Mouse (Mus musculus) splenic B cell, adult 2 months (primary cell): ENCODE measurements around the gene A830031A19Rik.
A peak's percentile ranks its signal among the peaks of the same experiment; 100 is the strongest.

ENCODE experiments used
- DNase-seq: peaks from one replicate; pipeline ENCODE4 v3.0.0-alpha.2; 2011; ENCODE audit warnings: low read depth, low spot score
- H3K27me3 ChIP-seq: 2 replicates; pipeline ENCODE4 v1.6.1; 2012; ENCODE audit warnings: mild to moderate bottlenecking, low read length, moderate library complexity, mixed read lengths; ENCODE audit not compliant: control insufficient read depth, poor library complexity, insufficient read depth, severe bottlenecking
- H3K36me3 ChIP-seq: 2 replicates; pipeline ENCODE4 v1.6.1; 2012; ENCODE audit warnings: mild to moderate bottlenecking, low read length, moderate library complexity, mixed read lengths; ENCODE audit not compliant: control insufficient read depth, poor library complexity, insufficient read depth, severe bottlenecking

The A830031A19Rik gene

DNA sequence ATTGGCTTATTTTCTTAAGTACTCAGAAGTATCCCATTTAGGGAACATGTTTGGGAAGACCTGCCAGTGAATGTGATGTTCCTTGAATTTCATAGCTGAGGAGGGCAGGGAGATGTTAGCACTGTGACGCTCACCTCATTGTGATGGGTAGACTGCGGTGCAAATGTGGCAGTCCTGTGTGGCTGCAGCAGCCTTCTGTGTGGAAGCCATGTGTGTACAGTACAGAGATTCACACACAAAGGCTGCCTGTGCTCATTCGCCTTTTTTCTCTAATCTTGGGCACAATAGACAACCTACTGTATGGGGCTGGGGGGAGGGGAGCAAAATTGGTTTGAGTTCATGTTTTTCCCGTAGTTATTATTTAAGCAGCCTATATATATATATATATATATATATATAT is 9.7 kb upstream of the A830031A19Rik start:
- Histone ChIP-seq H3K27me3 (no peaks in the 10 kb centered on the region), H3K36me3 (peaks cover 22% of the 10 kb centered on the region)
- no peak for DNase-seq

- no peak for DNase-seq
- H3K36me3 ChIP-seq: peaks cover 20% of the 10 kb centered on the region
- no peaks in the 10 kb centered on the region for H3K27me3 ChIP-seq
Observed at GRCm38 (mm10) chr11:24084077-24084476, 9.2 kb upstream of the A830031A19Rik start.

- Histone ChIP-seq H3K27me3 (no peaks in the 10 kb centered on the region; the same call in 1 of the 2 replicates), H3K36me3 (peaks cover 20% of the 10 kb centered on the region)
- no peak for DNase-seq
Observed at GRCm38 (mm10) chr11:24083423-24083822, 8.6 kb upstream of the A830031A19Rik start.

DNA sequence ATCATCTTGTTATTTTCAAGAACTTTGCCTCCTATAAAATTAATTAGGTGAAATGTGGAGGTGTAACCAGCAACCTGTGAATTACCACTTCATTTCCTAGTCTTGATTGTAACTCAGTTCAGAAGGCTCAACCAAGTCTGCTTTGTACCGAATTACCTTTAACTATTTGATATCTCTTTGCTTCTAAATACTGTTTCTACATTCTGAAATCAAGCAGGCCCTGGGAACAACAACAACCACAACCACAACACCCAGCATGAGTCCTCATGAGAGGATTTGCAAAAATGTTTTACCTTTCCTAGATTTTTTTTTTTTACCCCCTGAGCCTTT is 8.2 kb upstream of the A830031A19Rik start:
- Histone ChIP-seq H3K27me3 (no peaks in the 10 kb centered on the region; the same call in 1 of the 2 replicates), H3K36me3 (peaks cover 20% of the 10 kb centered on the region)
- no peak for DNase-seq

- Histone ChIP-seq H3K36me3 (peaks cover 16% of the 10 kb centered on the region), H3K27me3 (no peaks in the 10 kb centered on the region; the same call in 1 of the 2 replicates)
- DNase-seq: no peak
Observed at GRCm38 (mm10) chr11:24082385-24083075, 7.7 kb upstream of the A830031A19Rik start.

DNA sequence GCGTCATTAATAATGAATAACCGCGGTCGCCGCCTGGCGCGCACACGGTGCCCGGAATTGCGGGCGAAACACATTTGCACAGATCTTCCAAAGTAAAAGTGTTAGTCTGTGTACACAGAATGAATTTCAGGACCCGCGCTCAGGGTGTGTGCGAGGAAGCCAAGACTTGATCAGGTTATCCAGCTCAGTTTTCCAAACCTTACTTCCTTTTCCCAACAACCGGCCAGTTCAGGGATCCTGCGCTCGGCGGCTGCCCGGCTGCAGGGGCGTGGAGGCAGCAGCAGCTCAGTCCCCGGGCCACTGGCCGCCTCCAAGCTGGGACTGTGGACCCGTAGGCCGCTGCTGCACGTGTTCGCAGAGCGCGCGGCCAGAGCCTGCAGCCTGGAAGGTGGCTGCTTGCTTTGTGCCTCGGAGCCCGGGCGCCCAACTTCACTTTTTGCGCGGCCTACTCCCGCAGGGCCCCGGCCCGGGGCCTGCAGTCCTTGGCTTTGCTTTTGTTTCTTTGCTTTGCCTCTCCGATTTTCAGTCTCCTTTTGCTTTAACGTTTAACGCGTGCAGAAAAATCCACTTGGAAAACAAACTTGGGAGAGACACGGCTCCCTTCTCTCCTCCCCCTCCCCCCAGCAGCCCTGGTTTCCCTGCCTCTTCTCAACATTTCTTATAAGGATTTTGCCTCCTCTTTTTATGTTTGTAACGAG is 7.0 kb upstream of the A830031A19Rik start:
- Histone ChIP-seq H3K27me3 (no peaks in the 10 kb centered on the region; the same call in 1 of the 2 replicates), H3K36me3 (peaks cover 14% of the 10 kb centered on the region)
- DNase-seq: peak; percentile 57

DNA sequence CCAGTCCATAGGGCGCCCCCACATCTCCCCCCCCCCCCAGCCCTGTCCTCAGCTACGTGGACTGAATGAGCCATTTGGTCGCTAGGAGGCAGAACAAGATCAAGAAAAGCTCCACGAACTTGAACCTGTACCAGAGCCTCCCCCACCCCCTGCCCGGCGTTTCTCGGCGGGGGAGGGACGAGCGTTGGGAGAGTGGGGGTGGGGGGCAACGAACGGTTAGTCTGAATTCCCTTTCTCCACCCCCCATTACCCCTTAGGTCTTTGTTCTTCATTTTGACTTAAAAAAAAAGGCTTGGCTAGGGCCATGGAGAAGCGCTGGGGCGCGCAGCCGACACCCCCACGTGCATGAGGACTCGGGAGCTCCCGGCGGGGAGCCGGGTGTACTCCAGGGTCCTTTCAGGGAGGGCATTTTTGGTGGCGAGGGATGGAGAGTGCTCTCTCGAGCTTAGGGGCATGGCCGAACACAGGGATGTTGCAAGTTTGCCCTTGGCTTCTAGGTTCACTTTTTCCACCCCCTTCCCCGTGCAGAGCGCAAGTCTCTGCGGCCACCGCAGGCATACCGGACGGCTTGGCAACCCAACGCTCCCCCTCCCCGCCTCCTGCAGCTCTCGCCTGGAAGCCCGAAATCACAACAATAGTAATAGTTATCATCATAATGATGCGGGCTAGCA is 6.3 kb upstream of the A830031A19Rik start:
- Histone ChIP-seq H3K27me3 (no peaks in the 10 kb centered on the region; the same call in 1 of the 2 replicates), H3K36me3 (peaks cover 14% of the 10 kb centered on the region; the same call in 1 of the 2 replicates)
- DNase-seq: peak; percentile 92

DNA sequence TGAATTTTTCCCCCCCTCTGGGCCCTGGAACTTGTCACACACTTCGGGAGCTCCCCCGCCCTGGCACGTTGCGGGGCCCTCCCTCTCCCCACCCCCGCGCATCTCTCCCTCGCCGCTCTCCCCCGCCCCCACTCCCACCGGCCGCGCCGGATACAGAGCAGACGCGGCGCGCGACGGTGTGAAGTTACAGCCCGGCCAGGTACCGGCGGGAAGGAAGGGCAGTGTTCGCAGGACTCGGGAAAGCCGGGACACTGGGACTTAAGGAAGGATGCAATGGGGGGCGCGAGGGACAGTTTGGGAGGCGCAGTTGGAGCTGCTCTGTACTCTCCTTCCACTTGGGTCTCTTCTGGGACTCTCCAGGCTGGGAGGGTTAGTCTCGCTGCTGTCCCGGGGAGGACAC is 5.7 kb upstream of the A830031A19Rik start:
- H3K27me3 ChIP-seq: no peaks in the 10 kb centered on the region; the same call in 1 of the 2 replicates
- peak; percentile 64 for DNase-seq
- H3K36me3 ChIP-seq: peaks cover 12% of the 10 kb centered on the region; the same call in 1 of the 2 replicates

- no peaks in the 10 kb centered on the region; the same call in 1 of the 2 replicates for H3K27me3 ChIP-seq
- peaks cover 7% of the 10 kb centered on the region; the same call in 1 of the 2 replicates for H3K36me3 ChIP-seq
- DNase-seq: peak; percentile 57
Observed at GRCm38 (mm10) chr11:24079392-24080391, 4.8 kb upstream of the A830031A19Rik start.

GRCm38 (mm10) chr11:24078706-24079316 is 4.0 kb upstream of the A830031A19Rik start:
- H3K36me3 ChIP-seq: peaks cover 7% of the 10 kb centered on the region; the same call in 1 of the 2 replicates
- H3K27me3 ChIP-seq: no peaks in the 10 kb centered on the region; the same call in 1 of the 2 replicates
- DNase-seq: peak; percentile 66

DNA sequence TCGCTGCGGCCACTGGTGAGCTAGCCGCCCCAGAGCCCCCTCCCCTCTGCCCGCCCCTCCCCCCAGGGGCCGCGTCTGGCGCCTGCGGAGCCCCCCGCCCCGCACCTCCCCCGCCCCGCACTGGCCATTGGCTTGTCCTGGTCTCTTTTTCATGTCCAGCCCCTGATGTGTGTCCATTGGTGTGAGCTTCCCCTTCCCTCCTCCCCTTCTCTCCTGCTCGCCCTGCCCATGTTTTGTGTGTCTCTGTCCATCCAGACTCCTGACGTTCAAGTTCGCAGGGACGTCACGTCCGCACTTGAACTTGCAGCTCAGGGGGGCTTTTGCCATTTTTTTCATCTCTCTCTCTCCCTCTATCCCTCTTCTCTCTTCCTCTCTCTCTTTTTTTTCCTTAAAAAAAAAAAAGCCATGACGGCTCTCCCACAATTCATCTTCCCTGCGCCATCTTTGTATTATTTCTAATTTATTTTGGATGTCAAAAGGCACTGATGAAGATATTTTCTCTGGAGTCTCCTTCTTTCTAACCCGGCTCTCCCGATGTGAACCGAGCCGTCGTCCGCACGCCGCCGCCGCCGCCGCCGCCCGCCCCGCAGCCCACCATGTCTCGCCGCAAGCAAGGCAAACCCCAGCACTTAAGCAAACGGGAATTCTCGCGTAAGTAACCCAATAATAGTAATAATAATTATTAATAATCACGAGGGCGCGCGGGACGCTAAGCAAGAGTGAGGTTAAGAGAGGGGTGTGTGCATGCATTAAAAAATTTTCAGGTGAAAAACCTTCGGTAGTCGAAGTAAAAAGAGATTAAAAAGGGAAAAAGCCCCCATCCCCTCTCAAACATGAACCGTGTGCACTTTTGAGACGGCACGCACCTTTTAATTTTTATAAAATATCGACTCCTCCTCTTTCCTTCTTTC is 3.2 kb upstream of the A830031A19Rik start, which contains the start of gene Bcl11a:
Gene Bcl11a, plus strand, starts transcription at position 262 of the 911 bp plus-strand sequence.
- peak; percentile 78 for DNase-seq

DNA sequence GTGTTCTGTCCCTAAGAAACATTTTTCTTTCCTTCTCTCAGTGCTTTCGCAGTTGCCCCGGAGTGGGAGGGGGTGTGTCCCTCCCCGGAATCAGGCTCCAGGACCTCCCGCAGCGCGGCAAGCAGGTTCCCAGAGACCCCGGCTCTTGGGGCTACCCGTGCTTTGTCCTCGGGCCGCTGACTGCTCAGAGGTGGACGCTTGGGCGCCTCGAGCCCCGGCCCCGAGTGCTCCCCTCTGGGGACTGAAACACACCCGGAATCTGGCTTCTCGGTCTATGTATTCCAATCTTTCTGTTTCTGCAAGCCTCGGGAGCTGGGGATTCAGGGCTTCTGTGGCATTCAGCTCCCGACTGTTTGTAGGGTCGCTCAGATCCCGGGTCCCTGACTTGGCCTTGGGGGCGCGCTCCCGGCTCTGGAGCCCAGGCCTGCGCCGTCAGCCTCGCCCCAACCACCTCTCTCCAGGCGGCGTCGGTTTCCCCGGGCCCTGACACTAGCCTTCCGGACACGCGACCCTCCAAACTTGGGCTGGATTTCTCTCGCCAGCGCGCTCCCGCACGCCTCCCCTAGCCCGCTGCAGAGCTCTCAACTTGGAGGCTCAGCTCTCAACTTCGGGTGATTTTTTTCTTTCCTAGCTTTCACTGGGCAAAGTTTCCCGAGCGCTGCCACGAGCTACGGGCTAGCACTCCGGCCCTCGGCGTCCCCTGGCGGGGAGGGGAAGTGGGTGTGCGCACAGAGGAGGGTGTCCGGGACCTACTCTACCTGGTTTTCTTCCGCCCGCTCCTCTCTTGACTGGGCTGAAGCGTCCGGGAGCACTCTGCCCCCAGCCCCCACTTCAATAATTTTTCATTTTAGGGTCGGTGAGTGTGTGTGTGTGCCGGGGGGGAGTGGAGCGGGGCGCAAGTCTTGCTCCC is 2.2 kb upstream of the A830031A19Rik start:
- no peaks in the 10 kb centered on the region; the same call in 1 of the 2 replicates for H3K27me3 ChIP-seq
- H3K36me3 ChIP-seq: peaks cover 7% of the 10 kb centered on the region; the same call in 1 of the 2 replicates
- peak; percentile 77 for DNase-seq

More for the DNA sequence above, 3.2 kb upstream of the A830031A19Rik start, which contains the start of gene Bcl11a:
- Histone ChIP-seq H3K27me3 (no peaks in the 10 kb centered on the region; the same call in 1 of the 2 replicates), H3K36me3 (peaks cover 7% of the 10 kb centered on the region; the same call in 1 of the 2 replicates)
